Mouse (Mus musculus): ENCODE data around the gene Psmb9. TPM values are rescaled to one million over a fixed set of nuclear protein-coding genes. Genes with fewer than 3 reads are reported as not detected.
"Not testable (repeated sequence)": the region's sequence is repeated elsewhere in the genome, so short reads cannot be mapped to it uniquely, and the experiment has no call there.

The Psmb9 gene
- polyA plus RNA-seq, 2 experiments, result 2.2 to 3.4 TPM

DNA sequence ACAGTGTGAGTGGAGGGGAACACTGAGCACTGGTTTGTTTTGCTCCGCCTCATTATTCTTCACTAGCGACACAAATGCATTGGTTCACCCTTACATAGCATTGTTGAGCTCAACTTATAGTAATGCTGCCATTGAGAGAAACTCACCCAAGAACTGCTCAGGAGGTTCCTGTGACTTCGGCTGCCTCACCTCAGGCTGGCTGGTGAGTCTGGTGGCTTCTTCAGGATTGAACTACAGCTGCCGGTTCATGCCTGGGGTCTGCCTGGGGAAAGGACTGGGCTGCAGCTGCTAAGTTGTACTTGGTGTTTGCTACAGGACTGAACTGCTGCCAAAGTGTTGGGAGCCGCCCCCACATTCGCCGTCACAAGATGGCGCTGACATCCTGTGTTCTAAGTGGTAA is 37.9 kb upstream of the Psmb9 start:
- no peak for ATAC-seq (ENCODE audit: low FRiP score, low read depth)

DNA sequence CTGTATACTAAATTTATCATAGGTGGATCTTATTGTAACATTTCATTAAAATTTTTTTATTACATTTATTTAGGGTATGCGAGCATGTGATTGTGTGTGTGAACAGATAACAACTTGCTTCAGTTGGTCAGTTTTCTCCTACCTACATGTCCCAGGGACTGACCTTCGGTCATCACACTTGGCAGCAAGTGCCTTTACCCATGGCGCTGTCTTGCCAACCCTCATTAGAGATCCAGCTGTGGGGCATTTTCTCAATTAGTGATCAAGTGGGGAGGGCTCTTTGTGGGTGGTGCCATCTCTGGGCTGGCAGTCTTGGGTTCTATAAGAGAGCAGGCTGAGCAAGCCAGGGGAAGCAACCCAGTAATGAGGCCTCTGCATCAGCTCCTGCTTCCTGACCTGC is 37.3 kb upstream of the Psmb9 start:
- WGBS, result 92% methylated on average over 3 of the region's 3 CpGs
- Histone ChIP-seq H3K4me1 (ENCODE audit: control insufficient read depth, insufficient read depth, low read length) (no peaks in the 10 kb centered on the region), H3K27ac (replicated peaks; ENCODE audit: low read depth, low read length) (no peak overlapping the region), H3K4me3 (replicated peaks; ENCODE audit: low read length) (no peak overlapping the region), H3K9me3 (ENCODE audit: control insufficient read depth, low read length) (no peaks in the 10 kb centered on the region), H3K27me3 (ENCODE audit: control insufficient read depth, insufficient read depth, low read length) (no peaks in the 10 kb centered on the region), H3K36me3 (ENCODE audit: control insufficient read depth, insufficient read depth, low read length) (no peaks in the 10 kb centered on the region), H3K4me2 (replicated peaks; ENCODE audit: low read depth, low read length, severe bottlenecking) (no peak overlapping the region), H3K9ac (ENCODE audit: low read depth, low read length, severe bottlenecking) (no peak overlapping the region)
- DNase-seq (ENCODE audit: low spot score) (no peak), ATAC-seq (ENCODE audit: low FRiP score, low read depth) (no peak)
- no peak for TF ChIP-seq POLR2A (IDR thresholded peaks at IDR 0.05; ENCODE audit: borderline replicate concordance, extremely low read depth, insufficient read depth, insufficient read length)

More for the DNA sequence above, 37.9 kb upstream of the Psmb9 start:
- no peak overlapping the region for H3K4me2 ChIP-seq (replicated peaks; ENCODE audit: low read depth, low read length, severe bottlenecking)
- 94% methylated on average over 8 of the region's 8 CpGs for WGBS
- no peaks in the 10 kb centered on the region for H3K27me3 ChIP-seq (ENCODE audit: control insufficient read depth, insufficient read depth, low read length)
- no peaks in the 10 kb centered on the region for H3K36me3 ChIP-seq (ENCODE audit: control insufficient read depth, insufficient read depth, low read length)
- no peak overlapping the region for H3K27ac ChIP-seq (replicated peaks; ENCODE audit: low read depth, low read length)
- H3K4me1 ChIP-seq (ENCODE audit: control insufficient read depth, insufficient read depth, low read length), result no peaks in the 10 kb centered on the region
- no peak for DNase-seq (ENCODE audit: low spot score)
- no peaks in the 10 kb centered on the region for H3K9me3 ChIP-seq (ENCODE audit: control insufficient read depth, low read length)
- TF ChIP-seq POLR2A (IDR thresholded peaks at IDR 0.05; ENCODE audit: borderline replicate concordance, extremely low read depth, insufficient read depth, insufficient read length), result no peak
- no peak overlapping the region for H3K9ac ChIP-seq (ENCODE audit: low read depth, low read length, severe bottlenecking)
- no peak overlapping the region for H3K4me3 ChIP-seq (replicated peaks; ENCODE audit: low read length)

DNA sequence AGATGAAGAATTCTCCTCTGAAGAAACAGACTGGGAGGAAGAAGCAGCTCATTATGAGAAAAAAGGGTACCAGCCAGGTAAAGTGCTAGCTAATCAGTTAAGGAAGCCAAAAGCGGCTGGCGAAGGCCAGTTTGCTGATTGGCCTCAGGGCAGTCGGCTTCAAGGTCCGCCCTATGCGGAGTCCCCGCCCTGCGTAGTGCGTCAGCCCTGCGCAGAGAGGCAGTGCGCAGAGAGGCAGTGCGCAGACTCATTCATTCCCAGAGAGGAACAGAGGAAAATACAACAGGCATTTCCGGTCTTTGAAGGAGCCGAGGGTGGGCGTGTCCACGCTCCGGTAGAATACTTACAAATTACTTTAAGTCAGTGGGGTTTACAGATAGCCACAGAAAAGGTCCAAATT is 32.8 kb upstream of the Psmb9 start:
- H3K9me3 ChIP-seq (ENCODE audit: control insufficient read depth, low read length); H3K36me3 ChIP-seq (ENCODE audit: control insufficient read depth, insufficient read depth, low read length); H3K4me2 ChIP-seq (replicated peaks; ENCODE audit: low read depth, low read length, severe bottlenecking); H3K27me3 ChIP-seq (ENCODE audit: control insufficient read depth, insufficient read depth, low read length); H3K4me1 ChIP-seq (ENCODE audit: control insufficient read depth, insufficient read depth, low read length); DNase-seq (ENCODE audit: low spot score); ATAC-seq (ENCODE audit: low FRiP score, low read depth); H3K27ac ChIP-seq (replicated peaks; ENCODE audit: low read depth, low read length); H3K9ac ChIP-seq (ENCODE audit: low read depth, low read length, severe bottlenecking); H3K4me3 ChIP-seq (replicated peaks; ENCODE audit: low read length): not testable (repeated sequence)
- WGBS, result no CpG with 5 or more reads among the region's 16 CpGs

DNA sequence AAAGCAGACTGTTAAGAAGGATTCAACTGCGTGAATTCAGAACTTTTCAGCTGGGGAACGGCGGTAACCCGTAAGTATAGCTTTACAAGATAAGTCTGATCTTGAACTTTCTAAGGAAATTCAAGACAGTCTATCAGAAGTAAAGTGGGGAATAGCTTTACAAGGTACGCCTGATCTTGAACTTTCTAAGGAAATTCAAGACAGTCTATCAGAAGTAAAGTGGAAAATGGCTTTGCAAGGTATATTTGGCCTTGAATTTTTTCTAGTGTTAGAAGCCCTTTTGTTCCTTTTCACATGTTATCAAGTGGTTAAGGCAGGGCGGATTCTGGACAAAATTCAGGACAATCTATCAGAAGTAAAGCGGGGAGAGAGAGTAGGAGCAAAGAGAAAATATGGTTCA is 32.2 kb upstream of the Psmb9 start:
- not testable (repeated sequence) for H3K9ac ChIP-seq (ENCODE audit: low read depth, low read length, severe bottlenecking); H3K27me3 ChIP-seq (ENCODE audit: control insufficient read depth, insufficient read depth, low read length); H3K4me2 ChIP-seq (replicated peaks; ENCODE audit: low read depth, low read length, severe bottlenecking); ATAC-seq (ENCODE audit: low FRiP score, low read depth); H3K36me3 ChIP-seq (ENCODE audit: control insufficient read depth, insufficient read depth, low read length); H3K4me3 ChIP-seq (replicated peaks; ENCODE audit: low read length); H3K4me1 ChIP-seq (ENCODE audit: control insufficient read depth, insufficient read depth, low read length); DNase-seq (ENCODE audit: low spot score); H3K9me3 ChIP-seq (ENCODE audit: control insufficient read depth, low read length); H3K27ac ChIP-seq (replicated peaks; ENCODE audit: low read depth, low read length)
- WGBS, result 95% methylated on average over 3 of the region's 7 CpGs

DNA sequence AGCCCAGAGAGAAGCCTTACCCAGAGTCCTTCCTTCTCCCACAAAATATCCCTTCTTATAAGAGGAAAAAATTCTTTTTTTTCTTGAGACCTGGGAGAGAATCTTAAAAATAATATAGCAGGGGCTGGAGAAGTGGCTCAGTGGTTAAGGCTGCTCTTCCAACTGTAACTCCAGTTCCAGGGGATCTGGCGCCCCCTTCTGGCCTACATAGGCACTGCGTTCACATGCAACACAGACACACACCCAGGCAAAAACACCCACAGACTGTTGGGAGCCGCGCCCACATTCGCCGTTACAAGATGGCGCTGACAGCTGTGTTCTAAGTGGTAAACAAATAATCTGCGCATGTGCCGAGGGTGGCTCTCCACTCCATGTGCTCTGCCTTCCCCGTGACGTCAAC is 31.5 kb upstream of the Psmb9 start:
- ATAC-seq (ENCODE audit: low FRiP score, low read depth); H3K4me3 ChIP-seq (replicated peaks; ENCODE audit: low read length); H3K27ac ChIP-seq (replicated peaks; ENCODE audit: low read depth, low read length): not testable (repeated sequence)

DNA sequence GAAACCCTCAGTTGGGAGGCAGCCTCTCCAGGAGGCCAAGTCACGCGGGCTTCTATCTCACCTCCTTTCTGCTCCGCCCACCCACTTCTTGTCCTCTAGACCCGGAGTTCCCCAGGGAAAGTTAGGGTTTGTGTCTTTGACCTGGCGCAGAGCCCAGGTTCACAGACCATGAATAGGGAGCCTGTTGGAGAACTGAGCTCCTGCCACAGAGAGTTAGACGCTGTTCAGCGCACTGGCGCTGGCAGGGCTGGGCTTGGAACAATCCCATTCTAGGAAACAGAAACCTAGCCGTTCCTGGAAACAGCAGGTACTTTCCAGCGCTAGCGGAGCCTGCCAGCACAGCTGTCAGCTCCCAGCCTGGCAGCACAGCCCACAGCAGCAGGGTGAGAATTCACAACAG is 31.1 kb upstream of the Psmb9 start:
- Histone ChIP-seq H3K4me1 (ENCODE audit: control insufficient read depth, insufficient read depth, low read length) (no peaks in the 10 kb centered on the region), H3K36me3 (ENCODE audit: control insufficient read depth, insufficient read depth, low read length) (no peaks in the 10 kb centered on the region), H3K4me3 (replicated peaks; ENCODE audit: low read length) (no peak overlapping the region), H3K4me2 (replicated peaks; ENCODE audit: low read depth, low read length, severe bottlenecking) (no peak overlapping the region), H3K9ac (ENCODE audit: low read depth, low read length, severe bottlenecking) (no peak overlapping the region), H3K9me3 (ENCODE audit: control insufficient read depth, low read length) (no peaks in the 10 kb centered on the region), H3K27me3 (ENCODE audit: control insufficient read depth, insufficient read depth, low read length) (peaks cover 11% of the 10 kb centered on the region; the same call in 1 of the 2 replicates), H3K27ac (replicated peaks; ENCODE audit: low read depth, low read length) (no peak overlapping the region)
- WGBS, result 77% methylated on average over 11 of the region's 11 CpGs
- ATAC-seq (ENCODE audit: low FRiP score, low read depth) (no peak), DNase-seq (ENCODE audit: low spot score) (no peak)
- TF ChIP-seq POLR2A (IDR thresholded peaks at IDR 0.05; ENCODE audit: borderline replicate concordance, extremely low read depth, insufficient read depth, insufficient read length), result no peak

More for the DNA sequence above, 31.5 kb upstream of the Psmb9 start:
- not testable (repeated sequence) for H3K4me1 ChIP-seq (ENCODE audit: control insufficient read depth, insufficient read depth, low read length); H3K9ac ChIP-seq (ENCODE audit: low read depth, low read length, severe bottlenecking); H3K9me3 ChIP-seq (ENCODE audit: control insufficient read depth, low read length); DNase-seq (ENCODE audit: low spot score); H3K4me2 ChIP-seq (replicated peaks; ENCODE audit: low read depth, low read length, severe bottlenecking); H3K27me3 ChIP-seq (ENCODE audit: control insufficient read depth, insufficient read depth, low read length); H3K36me3 ChIP-seq (ENCODE audit: control insufficient read depth, insufficient read depth, low read length)
- WGBS, result 85% methylated on average over 7 of the region's 11 CpGs

All from limb, embryonic 14.5 days (tissue).